Mouse (Mus musculus) embryonic fibroblast, embryonic 13.5 days (primary cell): ENCODE measurements around the gene Unc93a2.
"Not testable (repeated sequence)": the region's sequence is repeated elsewhere in the genome, so short reads cannot be mapped to it uniquely, and the experiment has no call there.

Source experiments
- CTCF ChIP-seq: IDR thresholded peaks from 2 replicates; pipeline ENCODE4 v1.5.1; 2011; ENCODE audit warnings: mild to moderate bottlenecking, control low read depth, low read length, moderate library complexity, borderline replicate concordance; ENCODE audit not compliant: insufficient read depth
- POLR2A ChIP-seq: IDR thresholded peaks from 2 replicates; pipeline ENCODE4 v1.6.1; 2011; ENCODE audit warnings: low read depth, mild to moderate bottlenecking, control low read depth, low read length, moderate library complexity

GRCm38 (mm10) chr17:7365615-7366014, 19.6 kb downstream of the Unc93a2 start:
- TF ChIP-seq CTCF, POLR2A: not testable (repeated sequence)
